Mouse (Mus musculus): ENCODE results near the gene Isy1. TPM values are rescaled to one million over a fixed set of nuclear protein-coding genes. Genes with fewer than 3 reads are reported as not detected.

Gene Isy1
- polyA plus RNA-seq, 1 experiment from 2014 or later: 47.4 TPM

- no peak for ATAC-seq (ENCODE audit: low FRiP score)
Measured at GRCm38 (mm10) chr6:87845031-87845695, 6.6 kb upstream of the Isy1 start.

GRCm38 (mm10) chr6:87842254-87842653 lies 3.7 kb upstream of the Isy1 start:
- 16% methylated on average over 1 of the region's 1 CpGs for WGBS
- Histone ChIP-seq H3K4me2 (replicated peaks) (no peak overlapping the region), H3K36me3 (peaks cover 39% of the 10 kb centered on the region), H3K27me3 (no peaks in the 10 kb centered on the region), H3K9ac (no peak overlapping the region), H3K27ac (no peak overlapping the region), H3K4me3 (no peak overlapping the region), H3K9me3 (replicated peaks) (no peaks in the 10 kb centered on the region), H3K4me1 (peaks cover 6% of the 10 kb centered on the region)
- no peak for ATAC-seq (ENCODE audit: low FRiP score)

More at GRCm38 (mm10) chr6:87845031-87845695, 6.6 kb upstream of the Isy1 start:
- Histone ChIP-seq H3K27me3 (no peaks in the 10 kb centered on the region), H3K4me3 (no peak overlapping the region), H3K27ac (no peak overlapping the region), H3K4me2 (replicated peaks) (no peak overlapping the region), H3K9ac (no peak overlapping the region), H3K36me3 (peaks cover 39% of the 10 kb centered on the region), H3K4me1 (peaks cover 16% of the 10 kb centered on the region), H3K9me3 (replicated peaks) (no peaks in the 10 kb centered on the region)
- 93% methylated on average over 13 of the region's 13 CpGs for WGBS

- Histone ChIP-seq H3K4me3 (no peak overlapping the region), H3K27me3 (no peaks in the 10 kb centered on the region), H3K27ac (no peak overlapping the region), H3K9ac (no peak overlapping the region), H3K4me1 (peaks cover 11% of the 10 kb centered on the region), H3K36me3 (peaks cover 39% of the 10 kb centered on the region), H3K9me3 (replicated peaks) (no peaks in the 10 kb centered on the region), H3K4me2 (replicated peaks) (no peak overlapping the region)
- no peak for ATAC-seq (ENCODE audit: low FRiP score)
- WGBS: 80% methylated on average over 8 of the region's 8 CpGs
Measured at GRCm38 (mm10) chr6:87841635-87842034, 3.0 kb upstream of the Isy1 start.

GRCm38 (mm10) chr6:87839797-87840341 lies 1.3 kb upstream of the Isy1 start:
- ATAC-seq (ENCODE audit: low FRiP score): no peak
- no peak overlapping the region for H3K4me2 ChIP-seq (replicated peaks)
- H3K9ac ChIP-seq: no peak overlapping the region
- no peaks in the 10 kb centered on the region for H3K27me3 ChIP-seq
- 69% methylated on average over 11 of the region's 11 CpGs for WGBS
- no peak overlapping the region for H3K4me3 ChIP-seq
- peaks cover 40% of the 10 kb centered on the region for H3K36me3 ChIP-seq
- no peaks in the 10 kb centered on the region for H3K9me3 ChIP-seq (replicated peaks)
- peaks cover 11% of the 10 kb centered on the region for H3K4me1 ChIP-seq
- H3K27ac ChIP-seq: no peak overlapping the region

- no peaks in the 10 kb centered on the region for H3K27me3 ChIP-seq
- peaks cover 11% of the 10 kb centered on the region for H3K4me1 ChIP-seq
- no peak within 1 kb of the TSS for H3K4me3 ChIP-seq
- peaks cover 42% of the 10 kb centered on the region for H3K36me3 ChIP-seq
- 94% methylated on average over 7 of the region's 7 CpGs for WGBS
- H3K4me2 ChIP-seq (replicated peaks): no peak within 1 kb of the TSS
- no peaks in the 10 kb centered on the region for H3K9me3 ChIP-seq (replicated peaks)
- H3K27ac ChIP-seq: no peak within 1 kb of the TSS
- ATAC-seq (ENCODE audit: low FRiP score): no peak
- H3K9ac ChIP-seq: no peak within 1 kb of the TSS
Measured at GRCm38 (mm10) chr6:87835695-87836094, 2.9 kb downstream of the Isy1 start, which contains the start of gene Gm45140. Gm45140 (minus strand) TSS chr6:87835795.

- ATAC-seq (ENCODE audit: low FRiP score): no peak
- Histone ChIP-seq H3K36me3 (peaks cover 98% of the 10 kb centered on the region), H3K9me3 (replicated peaks) (no peaks in the 10 kb centered on the region), H3K4me3 (no peak overlapping the region), H3K4me2 (replicated peaks) (no peak overlapping the region), H3K9ac (no peak overlapping the region), H3K27ac (no peak overlapping the region), H3K4me1 (no peaks in the 10 kb centered on the region), H3K27me3 (no peaks in the 10 kb centered on the region)
- WGBS: 91% methylated on average over 2 of the region's 2 CpGs
Measured at GRCm38 (mm10) chr6:87820366-87820765, 18.2 kb downstream of the Isy1 start.

GRCm38 (mm10) chr6:87814486-87814885 lies 24.1 kb downstream of the Isy1 start:
- H3K27ac ChIP-seq: no peak overlapping the region
- no peak overlapping the region for H3K4me2 ChIP-seq (replicated peaks)
- H3K4me1 ChIP-seq: peaks cover 6% of the 10 kb centered on the region
- peaks cover 10% of the 10 kb centered on the region for H3K27me3 ChIP-seq
- H3K9me3 ChIP-seq (replicated peaks): no peaks in the 10 kb centered on the region
- 94% methylated on average over 5 of the region's 5 CpGs for WGBS
- H3K36me3 ChIP-seq: peaks cover 57% of the 10 kb centered on the region
- no peak overlapping the region for H3K9ac ChIP-seq
- no peak for ATAC-seq (ENCODE audit: low FRiP score)
- H3K4me3 ChIP-seq: no peak overlapping the region

- H3K9ac ChIP-seq: no peak overlapping the region
- no peak overlapping the region for H3K4me3 ChIP-seq
- ATAC-seq (ENCODE audit: low FRiP score): no peak
- peaks cover 39% of the 10 kb centered on the region for H3K36me3 ChIP-seq
- WGBS: 80% methylated on average over 1 of the region's 1 CpGs
- H3K4me1 ChIP-seq: peaks cover 6% of the 10 kb centered on the region
- peak overlapping the region; percentile 94 for H3K4me2 ChIP-seq (replicated peaks)
- H3K9me3 ChIP-seq (replicated peaks): no peaks in the 10 kb centered on the region
- H3K27ac ChIP-seq: no peak overlapping the region
- H3K27me3 ChIP-seq: peaks cover 10% of the 10 kb centered on the region
Measured at GRCm38 (mm10) chr6:87812656-87813055, 25.9 kb downstream of the Isy1 start.

- peaks cover 10% of the 10 kb centered on the region for H3K27me3 ChIP-seq
- under 1% methylated on average over 48 of the region's 56 CpGs for WGBS
- H3K4me1 ChIP-seq: peaks cover 6% of the 10 kb centered on the region
- H3K27ac ChIP-seq: 0 out of 2 replicates have a peak within 1 kb of the TSS, but pooled peaks have one; percentile 6
- no peaks in the 10 kb centered on the region for H3K9me3 ChIP-seq (replicated peaks)
- H3K4me3 ChIP-seq: peak within 1 kb of the TSS; percentile 50
- H3K4me2 ChIP-seq (replicated peaks): peak within 1 kb of the TSS; percentile 94
- ATAC-seq (ENCODE audit: low FRiP score): peak; percentile 98
- H3K9ac ChIP-seq: peak within 1 kb of the TSS; percentile 67
- peaks cover 30% of the 10 kb centered on the region for H3K36me3 ChIP-seq
Measured at GRCm38 (mm10) chr6:87811675-87812338, 26.8 kb downstream of the Isy1 start, which contains the start of gene Rab43. Rab43 (minus strand) TSS chr6:87812164.

- WGBS: under 1% methylated on average over 76 of the region's 77 CpGs
- Histone ChIP-seq H3K36me3 (peaks cover 22% of the 10 kb centered on the region), H3K4me1 (peaks cover 6% of the 10 kb centered on the region), H3K9ac (peak overlapping the region; percentile 67), H3K27me3 (peaks cover 10% of the 10 kb centered on the region), H3K4me2 (replicated peaks) (peak overlapping the region; percentile 94), H3K4me3 (peak overlapping the region; percentile 50), H3K9me3 (replicated peaks) (no peaks in the 10 kb centered on the region), H3K27ac (0 out of 2 replicates have a peak overlapping the region, but pooled peaks have one; percentile 6)
- ATAC-seq (ENCODE audit: low FRiP score): peak; percentile 81
Measured at GRCm38 (mm10) chr6:87810713-87811669, 27.6 kb downstream of the Isy1 start.

- Histone ChIP-seq H3K36me3 (peaks cover 15% of the 10 kb centered on the region), H3K9ac (no peak overlapping the region), H3K27me3 (peaks cover 10% of the 10 kb centered on the region), H3K4me2 (replicated peaks) (peak overlapping the region; percentile 94), H3K9me3 (replicated peaks) (no peaks in the 10 kb centered on the region), H3K27ac (no peak overlapping the region), H3K4me1 (peaks cover 6% of the 10 kb centered on the region), H3K4me3 (peak overlapping the region; percentile 50)
- 43% methylated on average over 6 of the region's 6 CpGs for WGBS
- no peak for ATAC-seq (ENCODE audit: low FRiP score)
Measured at GRCm38 (mm10) chr6:87810311-87810710, 28.3 kb downstream of the Isy1 start.

Data from hindbrain, embryonic 12.5 days (tissue).